Mouse (Mus musculus): ENCODE results near the gene Npas3. TPM values are rescaled to one million over a fixed set of nuclear protein-coding genes. Genes with fewer than 3 reads are reported as not detected.
A peak's percentile ranks its signal among the peaks of the same experiment; 100 is the strongest.

The Npas3 gene
- total RNA-seq, 2 experiments from 2014 or later = 43.7 to 47.4 TPM

- no peak for DNase-seq
- intact Hi-C loops (cut with DNase I) = no loop called here
Measured at GRCm38 (mm10) chr12:53558259-53558658, 309.8 kb downstream of the Npas3 start.

- no peak for DNase-seq
- intact Hi-C loops (cut with DNase I) = no loop called here
Measured at GRCm38 (mm10) chr12:53566712-53567387, 318.4 kb downstream of the Npas3 start.

DNA sequence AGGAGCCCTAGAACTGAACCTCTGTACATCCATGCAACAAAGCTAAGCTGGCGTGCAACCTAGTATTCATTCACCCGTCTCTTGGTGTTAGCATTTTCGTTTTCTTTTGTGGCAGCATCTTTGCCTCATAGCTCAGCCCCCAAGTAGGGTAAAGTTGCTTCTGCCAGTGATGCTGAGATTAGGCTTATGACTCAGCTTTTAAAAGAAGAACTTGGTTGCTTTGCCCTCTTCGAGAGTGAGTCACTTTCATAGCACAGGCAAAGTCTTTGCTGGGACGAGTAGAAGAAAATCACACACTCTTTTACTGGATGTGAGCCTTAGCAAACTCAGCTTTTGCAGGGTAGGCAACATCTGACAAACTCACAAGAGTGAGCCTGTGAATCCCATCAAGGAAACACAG lies 332.7 kb downstream of the Npas3 start:
- intact Hi-C loops (cut with DNase I) = no loop called here
- no peak for DNase-seq

DNA sequence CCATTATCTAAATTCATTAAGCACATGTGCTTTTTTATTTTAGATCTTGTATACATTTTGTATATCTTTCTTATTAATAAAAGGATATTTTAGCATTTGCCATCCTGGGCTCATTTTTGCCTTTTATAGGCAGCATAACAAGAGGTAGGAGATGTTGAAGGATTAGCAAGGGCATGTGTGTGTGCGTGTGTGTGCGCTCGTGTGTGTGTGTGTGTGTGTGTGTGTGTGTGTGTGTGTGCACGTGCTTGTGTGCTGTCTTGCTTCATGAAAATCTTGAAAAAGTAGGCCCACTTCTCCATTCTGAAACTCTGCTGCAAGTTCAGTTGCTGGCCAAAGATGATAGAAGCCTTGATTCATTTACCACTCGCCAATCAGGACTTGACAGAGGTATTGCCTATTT lies 338.8 kb downstream of the Npas3 start:
- intact Hi-C loops (cut with DNase I) = no loop called here
- DNase-seq = peak; percentile 3

DNA sequence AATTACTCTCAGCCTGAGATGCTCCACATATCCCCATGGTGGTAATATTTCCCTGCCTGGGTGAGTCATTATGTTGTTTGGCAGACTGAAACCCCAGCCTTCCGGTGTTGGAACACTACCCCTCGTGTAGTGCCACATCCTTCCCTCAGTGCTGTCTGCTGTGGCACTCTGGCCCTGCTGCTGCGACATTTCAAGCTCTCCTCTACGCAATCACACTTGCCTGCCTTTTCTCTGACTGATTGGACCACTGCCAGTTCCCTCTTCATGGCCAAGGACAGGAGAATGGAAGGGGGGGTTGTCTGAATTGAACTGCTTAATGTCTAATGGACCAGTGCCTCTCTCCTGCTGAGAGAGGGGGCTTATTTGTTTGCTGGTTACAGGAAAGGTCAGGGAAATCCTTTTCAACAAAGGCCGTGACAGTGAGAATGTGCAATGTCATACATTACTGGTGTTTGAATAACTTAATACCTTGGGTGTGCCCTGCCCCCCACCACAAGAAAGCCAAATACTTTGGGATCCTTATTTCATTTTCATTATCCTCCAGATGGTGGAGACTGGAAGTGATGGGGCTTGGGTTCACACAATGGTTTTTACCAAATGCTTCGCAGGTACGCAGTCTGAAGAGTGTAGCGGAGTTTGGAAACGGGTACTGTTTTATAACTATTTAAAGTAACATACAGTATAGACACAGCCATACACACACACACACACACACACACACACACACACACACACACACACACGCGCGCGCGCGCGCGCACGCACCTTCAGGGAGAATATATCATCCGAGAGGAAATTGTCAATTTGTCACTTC lies 339.4 kb downstream of the Npas3 start:
- peak; percentile 88 for DNase-seq
- intact Hi-C loops (cut with DNase I) = no loop called here

GRCm38 (mm10) chr12:53589446-53589961 lies 341.0 kb downstream of the Npas3 start:
- intact Hi-C loops (cut with DNase I) = no loop called here
- DNase-seq = no peak

DNA sequence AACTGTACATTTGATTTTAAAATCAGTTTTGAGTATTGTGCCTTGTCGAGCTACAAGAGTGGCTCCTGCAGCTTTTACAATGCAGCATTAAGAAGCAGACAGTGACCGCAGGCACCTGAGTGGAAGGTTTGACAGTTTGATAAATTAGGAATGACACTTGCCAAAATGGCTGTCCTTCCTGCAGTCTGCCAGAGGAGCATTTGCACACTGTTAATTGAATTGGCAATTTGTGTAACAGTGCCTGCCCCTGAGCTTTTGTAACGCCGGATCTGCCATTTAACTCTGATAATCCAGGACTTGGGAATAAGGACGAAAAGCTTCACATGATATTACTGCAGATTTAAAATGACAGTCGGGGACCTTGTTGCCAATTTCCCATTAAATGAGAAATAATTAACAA lies 357.2 kb downstream of the Npas3 start:
- intact Hi-C loops (cut with DNase I) = no loop called here

GRCm38 (mm10) chr12:53612120-53612519 lies 363.6 kb downstream of the Npas3 start:
- DNase-seq = peak; percentile 89
- intact Hi-C loops (cut with DNase I) = no loop called here

More for the DNA sequence above, 357.2 kb downstream of the Npas3 start:
- no peak for DNase-seq

DNA sequence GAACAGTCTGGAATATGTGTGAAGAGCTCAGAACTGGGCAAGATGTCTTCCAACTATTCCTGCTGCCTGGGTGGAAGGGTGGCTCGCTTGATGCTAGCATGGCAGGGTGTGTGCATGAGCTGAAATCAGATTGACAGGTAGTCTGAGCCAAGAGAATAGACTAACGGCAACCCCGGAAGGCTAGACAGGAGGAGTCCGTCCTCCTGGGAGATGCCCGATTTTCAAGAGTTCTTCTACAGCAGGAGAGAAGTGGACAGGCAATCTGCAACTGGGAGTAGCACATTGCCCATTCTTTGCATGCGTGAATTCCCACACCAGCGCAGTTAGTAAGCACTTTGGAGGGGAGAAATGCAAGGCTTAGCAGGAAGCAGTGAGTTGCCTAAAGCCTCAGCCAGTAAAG lies 372.8 kb downstream of the Npas3 start:
- intact Hi-C loops (cut with DNase I) = no loop called here
- no peak for DNase-seq

- intact Hi-C loops (cut with DNase I) = no loop called here
- no peak for DNase-seq
Measured at GRCm38 (mm10) chr12:53623793-53624192, 375.3 kb downstream of the Npas3 start.

- intact Hi-C loops (cut with DNase I) = no loop called here
- DNase-seq = no peak
Measured at GRCm38 (mm10) chr12:53624379-53625021, 376.0 kb downstream of the Npas3 start.

GRCm38 (mm10) chr12:53629483-53630120 lies 381.1 kb downstream of the Npas3 start:
- no peak for DNase-seq
- intact Hi-C loops (cut with DNase I) = no loop called here

- peak; percentile 35 for DNase-seq
- intact Hi-C loops (cut with DNase I) = no loop called here
Measured at GRCm38 (mm10) chr12:53630607-53631006, 382.1 kb downstream of the Npas3 start.

DNA sequence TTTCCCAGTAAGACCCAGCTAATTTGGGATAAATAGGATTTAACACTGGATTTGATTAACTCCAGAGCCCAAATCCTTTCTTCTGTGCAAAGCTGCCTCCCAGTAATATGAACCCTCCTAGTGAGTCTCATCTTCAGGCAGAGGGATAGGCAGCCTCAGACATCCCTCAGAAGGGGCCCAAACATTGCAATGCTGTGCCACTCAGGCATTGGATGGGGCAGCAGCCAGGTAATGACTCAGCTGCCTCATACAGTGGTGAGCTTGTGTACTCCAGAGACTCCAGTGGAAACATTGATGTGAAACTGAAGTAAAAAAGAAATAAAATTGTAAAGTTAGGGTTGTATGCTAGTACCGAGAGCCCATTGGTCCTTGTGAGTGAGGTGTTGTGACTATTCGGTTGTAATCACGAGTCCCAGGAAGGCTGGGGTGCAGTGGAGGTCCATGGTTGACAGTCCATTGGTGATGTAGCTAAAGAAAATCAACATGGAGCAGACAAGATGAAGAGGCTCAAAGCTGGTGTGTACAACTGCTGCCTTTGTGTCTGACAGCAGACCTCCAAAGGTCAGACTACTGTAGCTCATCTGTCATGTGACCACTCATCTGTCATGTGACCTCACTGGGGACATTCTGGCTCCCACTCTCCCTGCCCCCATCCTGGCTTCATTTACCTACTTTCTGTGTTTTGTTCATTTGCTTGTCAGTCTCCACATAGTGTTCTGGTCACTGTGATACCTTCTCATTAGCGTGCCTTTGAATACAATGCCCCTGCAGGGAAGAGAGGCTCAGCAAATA lies 383.0 kb downstream of the Npas3 start:
- intact Hi-C loops (cut with DNase I) = no loop called here
- no peak for DNase-seq

DNA sequence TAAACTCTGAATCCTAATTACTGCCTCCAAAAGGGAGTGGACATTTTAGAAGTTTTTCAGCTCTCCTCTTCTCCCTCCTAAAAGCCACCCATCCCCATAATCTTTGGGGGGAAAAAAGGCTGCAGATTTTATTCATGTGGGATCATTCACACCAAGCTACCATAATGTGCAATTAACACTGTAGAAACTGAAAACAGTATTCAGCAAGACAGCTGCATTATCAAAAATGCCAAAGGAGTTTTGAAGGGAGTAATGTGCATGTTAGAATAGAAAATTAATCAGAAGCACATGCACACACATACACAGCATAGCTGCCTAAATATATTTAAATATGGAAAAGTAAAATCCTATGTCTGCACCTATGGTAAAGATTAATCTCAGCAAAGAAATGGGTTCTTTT lies 390.1 kb downstream of the Npas3 start:
- no peak for DNase-seq
- intact Hi-C loops (cut with DNase I) = no loop called here

DNA sequence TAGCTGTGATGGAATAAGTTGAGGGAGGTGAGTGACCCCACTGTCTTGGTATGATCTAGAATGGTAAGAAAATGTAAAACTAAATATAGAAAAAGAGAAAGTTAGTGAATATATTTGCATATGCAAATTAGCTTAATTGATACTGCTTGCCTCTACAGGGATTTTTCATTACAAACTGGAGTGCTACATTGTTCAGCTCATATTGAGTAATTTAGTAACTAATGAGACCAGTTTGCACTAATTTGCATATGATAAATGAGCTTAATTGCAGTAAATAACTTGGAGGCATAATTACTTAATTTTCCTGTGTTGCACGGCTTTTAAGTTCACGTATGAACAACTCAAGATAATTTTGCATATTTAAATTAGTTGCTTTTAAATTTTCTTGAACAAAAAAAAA lies 398.8 kb downstream of the Npas3 start:
- intact Hi-C loops (cut with DNase I) = no loop called here
- no peak for DNase-seq

DNA sequence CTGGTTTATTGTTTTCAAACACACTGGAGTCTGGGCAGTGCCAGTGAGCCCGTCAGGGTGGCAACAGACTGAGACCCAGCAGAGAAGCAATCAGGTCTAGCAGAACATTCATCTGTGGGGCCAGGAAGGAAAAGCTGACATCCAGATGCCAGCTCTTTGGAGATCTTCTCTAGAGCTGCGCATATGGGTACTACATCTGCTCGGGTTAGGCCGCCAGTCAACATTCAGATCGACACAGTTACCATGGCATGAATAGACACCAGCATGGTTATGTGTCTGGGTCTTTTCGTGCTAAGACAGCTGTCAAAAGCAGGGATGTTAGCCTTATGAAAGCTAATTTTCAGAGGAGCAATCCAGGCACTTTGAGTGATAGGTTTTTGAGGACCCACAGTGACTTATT lies 407.8 kb downstream of the Npas3 start:
- peak; percentile 40 for DNase-seq
- intact Hi-C loops (cut with DNase I) = no loop called here

DNA sequence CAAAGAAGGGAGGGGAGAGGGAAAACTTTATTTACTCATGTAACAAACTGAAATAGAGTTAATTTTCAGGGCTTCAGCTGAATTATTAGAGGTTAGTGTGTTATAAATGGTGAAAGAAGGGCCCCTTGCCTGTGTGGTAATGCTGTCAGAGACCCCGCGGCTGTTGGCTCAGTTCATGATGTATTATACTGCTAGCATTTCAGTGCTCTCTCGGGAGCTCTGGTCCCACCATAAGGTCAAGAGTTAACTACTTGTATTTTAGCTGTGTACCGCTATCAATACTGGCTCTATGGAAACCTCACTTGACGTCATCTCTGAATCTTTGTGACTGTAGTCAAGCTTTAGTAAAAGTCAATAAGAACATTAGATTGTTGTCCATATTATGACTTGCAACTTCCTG lies 415.6 kb downstream of the Npas3 start:
- no peak for DNase-seq
- intact Hi-C loops (cut with DNase I) = no loop called here

DNA sequence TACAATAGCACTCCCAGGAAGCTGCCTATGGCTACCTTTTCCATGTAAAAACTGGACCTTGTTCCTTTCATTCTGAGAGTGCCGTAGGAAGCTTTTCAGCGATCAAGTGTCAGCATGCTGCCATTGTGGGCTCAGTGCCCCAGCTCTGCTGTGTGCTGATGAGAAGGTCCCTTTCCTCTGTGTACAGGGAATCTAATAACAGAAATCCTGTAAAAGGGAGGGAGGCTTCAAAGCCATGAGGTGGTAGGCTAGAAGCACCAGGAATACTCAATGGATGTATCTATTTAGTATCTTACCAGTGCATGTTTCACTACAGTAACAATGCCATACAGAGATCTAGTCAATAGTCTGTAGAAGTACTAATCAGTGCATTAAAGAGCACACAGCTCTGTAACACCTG lies 423.4 kb downstream of the Npas3 start:
- intact Hi-C loops (cut with DNase I) = no loop called here
- DNase-seq = no peak

DNA sequence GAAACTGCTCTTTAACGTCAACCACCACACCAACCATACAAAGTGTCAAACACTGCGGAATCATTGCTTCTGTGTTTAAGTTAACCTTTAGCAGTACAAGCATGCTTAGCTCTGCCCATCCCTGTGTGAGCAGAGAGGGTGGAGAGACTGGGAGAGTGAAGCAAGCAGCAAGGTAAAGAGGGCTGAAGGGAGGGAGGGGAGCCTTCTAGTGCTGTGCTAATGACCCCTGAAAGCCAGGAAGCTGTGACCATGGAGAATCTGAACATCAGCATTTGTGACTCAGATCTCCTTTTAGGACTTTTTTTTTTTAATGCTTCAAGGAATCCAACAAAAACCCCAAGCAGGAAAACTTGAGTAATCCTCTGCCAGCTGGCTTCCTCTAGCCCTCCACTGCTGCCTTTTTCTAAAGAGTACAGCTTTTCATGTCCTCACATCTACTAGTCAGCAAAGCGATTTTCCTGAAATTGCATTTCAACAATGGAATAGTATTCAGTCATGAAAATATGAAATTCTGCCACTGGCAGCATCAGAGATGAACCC lies 428.7 kb downstream of the Npas3 start:
- intact Hi-C loops (cut with DNase I) = no loop called here

More for the DNA sequence above, 428.7 kb downstream of the Npas3 start:
- DNase-seq = no peak

Data from left cerebral cortex, postnatal 4 days (tissue).